Mouse (Mus musculus): Measurements from ENCODE around the gene Lcn12.

Lcn12 gene

DNA sequence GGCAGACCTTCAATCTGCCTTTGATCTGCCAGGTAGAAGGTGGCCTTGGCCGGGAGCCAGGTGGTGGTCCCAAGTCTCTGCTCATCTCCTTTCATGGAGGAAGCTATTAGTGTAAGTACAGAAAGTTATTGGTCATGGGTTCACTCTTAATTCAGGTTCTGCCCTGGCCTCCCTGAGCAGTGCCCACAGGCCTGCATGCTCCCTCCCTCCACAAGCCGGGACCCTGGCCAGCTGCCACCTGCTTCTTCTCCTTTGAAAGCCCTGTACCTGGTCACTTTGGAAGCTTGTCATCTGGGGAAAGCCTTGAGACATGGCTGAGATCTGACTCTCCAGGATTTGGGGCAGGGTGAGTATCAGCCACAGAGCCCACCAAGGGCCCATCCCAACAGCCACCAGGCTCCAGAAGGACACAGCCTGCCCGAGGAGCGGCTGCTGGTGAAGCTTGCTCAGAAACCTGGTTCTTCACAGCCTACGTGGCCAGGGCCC, at the start of gene Lcn12:
TSS of gene Lcn12 (minus strand) at position 436 of the 486 bp plus-strand sequence.
- DNase-seq: peak; percentile 79

DNA sequence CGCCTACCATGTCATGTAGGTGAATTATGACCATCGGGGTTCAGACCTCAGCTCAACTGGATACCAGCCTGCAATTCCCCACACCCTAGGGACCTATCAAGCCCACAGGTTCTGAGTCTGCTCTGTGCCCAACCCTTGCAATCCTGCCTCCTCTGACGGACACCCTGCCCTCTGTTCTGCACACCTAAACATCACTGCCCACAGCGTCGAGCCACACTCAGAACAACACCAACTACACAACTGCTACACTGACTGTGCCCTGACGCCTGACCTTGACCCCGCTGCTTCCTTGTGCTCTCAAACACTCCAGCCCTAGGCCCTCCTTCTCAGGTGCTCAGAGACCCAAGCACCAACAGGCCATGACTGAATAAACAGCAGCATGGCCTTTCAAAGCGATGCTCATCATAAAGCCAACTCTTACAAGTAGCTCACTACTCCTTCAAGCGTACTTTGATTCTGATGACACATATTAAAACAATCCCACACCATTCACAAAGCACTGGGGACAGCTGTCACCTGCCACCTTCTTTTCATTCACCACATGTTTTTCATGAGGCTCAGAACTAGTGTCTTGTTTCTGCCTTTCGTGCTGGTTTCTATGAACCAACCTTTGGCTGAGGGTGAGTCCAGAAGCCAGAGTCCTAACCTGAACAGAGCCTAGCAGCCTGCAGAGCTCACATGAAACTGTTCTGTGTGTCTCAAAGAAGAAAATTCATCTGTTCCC, 48.1 kb upstream of the Lcn12 start:
- DNase-seq: no peak

DNA sequence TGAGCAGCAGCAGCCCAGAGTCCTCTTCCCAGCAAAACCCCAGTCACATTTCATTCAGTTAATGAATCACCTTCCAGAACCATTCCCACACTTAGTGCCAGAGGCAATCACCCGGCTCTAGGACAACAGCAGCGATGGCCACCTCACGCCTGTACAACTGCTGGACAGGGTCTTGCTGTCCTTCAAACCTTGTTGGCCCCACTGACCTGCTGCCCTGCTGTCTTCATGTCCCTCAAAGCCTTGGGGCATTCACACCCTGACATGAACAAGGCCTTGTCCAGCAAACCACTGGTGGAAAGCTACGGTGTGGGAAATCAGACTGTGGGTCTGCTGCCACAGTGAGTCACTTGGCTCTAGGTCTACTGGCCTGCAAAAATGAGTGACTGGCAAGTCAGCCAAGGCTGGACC, 46.8 kb upstream of the Lcn12 start:
- no peak for DNase-seq

- no peak for DNase-seq
Measured at GRCm38 (mm10) chr2:25536531-25536930, 42.8 kb upstream of the Lcn12 start.

GRCm38 (mm10) chr2:25534866-25535182, 41.1 kb upstream of the Lcn12 start:
- no peak for DNase-seq

DNA sequence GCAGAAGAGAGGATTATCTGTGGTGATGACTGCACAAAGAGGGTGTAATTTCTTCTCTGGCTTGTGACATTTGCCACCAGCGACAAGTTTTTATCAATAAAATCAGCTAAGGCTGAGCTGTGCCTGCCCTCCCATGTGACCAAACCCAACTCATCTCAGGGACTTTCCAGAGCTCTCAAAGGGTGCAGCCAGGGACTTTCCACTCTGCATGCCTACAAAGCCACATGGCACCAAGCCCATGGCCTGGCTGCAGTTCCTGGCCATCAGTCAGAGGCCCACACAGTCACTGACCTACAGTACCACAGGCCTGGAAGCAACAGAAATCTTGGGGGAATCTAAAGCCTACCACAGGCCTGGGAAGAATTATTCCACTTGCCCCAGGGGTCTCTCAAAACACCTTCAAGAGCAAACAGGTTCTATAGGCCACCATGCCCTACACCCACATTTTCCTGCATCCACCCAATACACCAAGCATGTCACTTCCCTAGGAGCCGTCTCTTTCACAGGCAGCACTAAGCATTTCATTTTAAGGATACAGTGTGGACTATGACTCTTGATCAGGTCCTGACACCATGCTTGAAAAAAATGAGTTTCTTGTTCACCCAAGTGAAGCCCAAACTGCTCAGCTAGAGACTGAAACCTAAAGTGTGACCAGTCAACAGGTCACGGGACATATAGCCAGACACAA, 40.6 kb upstream of the Lcn12 start:
- peak; percentile 79 for DNase-seq

GRCm38 (mm10) chr2:25533707-25534106, 40.0 kb upstream of the Lcn12 start:
- DNase-seq: no peak

DNA sequence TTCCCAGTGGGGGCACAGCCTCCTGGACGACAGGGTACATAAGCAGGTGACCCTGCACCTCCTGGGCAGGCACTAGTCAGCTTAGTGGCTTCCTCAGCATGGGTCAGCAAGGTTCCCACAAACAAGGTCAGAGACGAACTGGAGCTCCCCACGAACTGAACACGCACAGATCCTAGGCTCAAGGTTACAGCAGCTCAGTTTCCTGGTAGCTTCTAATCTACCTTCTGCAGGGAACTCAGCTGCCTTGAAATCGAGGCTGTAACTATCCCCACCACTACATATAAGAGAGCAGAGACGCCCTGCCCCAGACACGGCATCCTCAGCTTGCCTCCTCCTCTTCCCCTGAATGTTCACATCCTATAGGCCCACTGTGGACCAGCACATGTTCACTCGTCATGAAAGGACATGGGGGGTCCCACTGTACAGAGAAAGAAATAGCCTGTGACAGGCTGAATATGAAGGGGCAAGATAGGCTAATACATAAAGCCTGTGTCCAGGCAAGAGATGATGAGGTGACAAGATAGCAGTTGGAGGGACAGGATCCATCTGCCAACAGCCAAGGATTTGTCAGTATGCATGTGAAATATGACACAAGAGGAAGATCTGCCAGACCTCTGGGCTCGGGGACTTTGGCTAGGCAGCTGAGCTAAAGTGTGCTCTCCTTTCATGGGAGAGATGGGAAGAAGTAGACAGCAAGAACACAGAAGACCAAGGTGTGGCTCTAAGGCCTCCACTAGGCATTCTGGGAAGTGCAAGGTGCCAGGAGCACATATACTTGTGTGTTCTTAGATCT, 33.0 kb upstream of the Lcn12 start:
- DNase-seq: no peak

- DNase-seq: no peak
Measured at GRCm38 (mm10) chr2:25509912-25510311, 16.2 kb upstream of the Lcn12 start.

DNA sequence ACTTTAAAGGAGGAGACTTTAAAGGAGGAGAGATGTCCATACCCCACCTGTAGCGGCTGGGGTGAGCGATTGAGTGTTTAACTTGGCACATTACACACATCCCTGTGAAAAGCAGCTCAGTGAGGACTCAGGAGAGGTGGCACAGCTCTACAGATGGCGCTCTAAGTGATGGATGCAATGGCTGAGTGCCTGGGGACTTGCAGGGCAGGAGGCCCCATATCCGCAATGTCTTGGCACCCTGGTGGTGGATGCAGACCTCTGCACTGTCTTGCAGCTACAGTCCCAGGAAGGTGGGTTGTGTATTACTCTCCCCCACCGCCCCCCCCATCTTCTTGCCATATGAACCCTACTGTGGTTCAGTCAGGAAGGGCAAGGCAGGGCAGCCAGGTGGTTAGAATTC, 13.3 kb upstream of the Lcn12 start:
- no peak for DNase-seq

DNA sequence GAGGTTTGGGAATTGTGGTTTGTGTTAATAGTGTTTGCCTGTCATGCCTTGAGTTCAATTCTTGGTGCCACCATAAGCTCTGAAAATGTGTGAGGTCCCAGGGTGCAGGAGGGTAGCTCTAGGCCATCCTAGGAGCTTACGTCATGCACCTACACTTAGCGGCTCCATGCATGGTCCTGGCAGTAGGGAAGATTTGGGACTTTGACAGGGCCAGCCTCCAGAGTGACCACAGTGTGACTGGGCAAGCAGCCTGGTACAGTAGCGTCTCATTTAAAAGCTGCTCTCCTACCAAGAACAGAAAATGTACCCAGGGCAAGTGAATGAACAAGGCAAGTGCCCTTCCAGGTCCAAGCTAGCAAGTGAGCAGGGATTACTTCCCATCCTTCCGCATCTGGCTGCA, 12.1 kb upstream of the Lcn12 start:
- DNase-seq: peak; percentile 23

DNA sequence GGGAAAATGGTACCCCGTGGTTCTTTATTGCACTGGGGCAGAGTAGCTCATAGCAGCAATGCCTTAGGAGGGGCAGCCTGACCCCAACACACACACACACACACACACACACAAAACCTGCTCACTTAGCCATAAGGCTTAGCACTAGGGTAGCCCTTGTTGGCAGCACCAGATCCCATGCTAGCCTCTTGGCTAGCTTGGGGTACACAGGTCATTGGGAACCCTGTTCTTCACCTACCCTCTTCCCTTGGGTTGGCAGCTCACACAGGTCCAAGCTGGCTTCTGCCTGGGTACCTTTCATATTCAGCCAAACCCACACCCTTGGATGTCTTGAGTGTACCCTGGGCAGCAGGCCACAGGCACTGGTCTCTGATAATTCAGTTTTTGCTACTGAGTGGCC, 11.3 kb upstream of the Lcn12 start:
- DNase-seq: no peak

- no peak for DNase-seq
Measured at GRCm38 (mm10) chr2:25504538-25504937, 10.8 kb upstream of the Lcn12 start.

GRCm38 (mm10) chr2:25502726-25503125, 9.0 kb upstream of the Lcn12 start:
- DNase-seq: no peak

DNA sequence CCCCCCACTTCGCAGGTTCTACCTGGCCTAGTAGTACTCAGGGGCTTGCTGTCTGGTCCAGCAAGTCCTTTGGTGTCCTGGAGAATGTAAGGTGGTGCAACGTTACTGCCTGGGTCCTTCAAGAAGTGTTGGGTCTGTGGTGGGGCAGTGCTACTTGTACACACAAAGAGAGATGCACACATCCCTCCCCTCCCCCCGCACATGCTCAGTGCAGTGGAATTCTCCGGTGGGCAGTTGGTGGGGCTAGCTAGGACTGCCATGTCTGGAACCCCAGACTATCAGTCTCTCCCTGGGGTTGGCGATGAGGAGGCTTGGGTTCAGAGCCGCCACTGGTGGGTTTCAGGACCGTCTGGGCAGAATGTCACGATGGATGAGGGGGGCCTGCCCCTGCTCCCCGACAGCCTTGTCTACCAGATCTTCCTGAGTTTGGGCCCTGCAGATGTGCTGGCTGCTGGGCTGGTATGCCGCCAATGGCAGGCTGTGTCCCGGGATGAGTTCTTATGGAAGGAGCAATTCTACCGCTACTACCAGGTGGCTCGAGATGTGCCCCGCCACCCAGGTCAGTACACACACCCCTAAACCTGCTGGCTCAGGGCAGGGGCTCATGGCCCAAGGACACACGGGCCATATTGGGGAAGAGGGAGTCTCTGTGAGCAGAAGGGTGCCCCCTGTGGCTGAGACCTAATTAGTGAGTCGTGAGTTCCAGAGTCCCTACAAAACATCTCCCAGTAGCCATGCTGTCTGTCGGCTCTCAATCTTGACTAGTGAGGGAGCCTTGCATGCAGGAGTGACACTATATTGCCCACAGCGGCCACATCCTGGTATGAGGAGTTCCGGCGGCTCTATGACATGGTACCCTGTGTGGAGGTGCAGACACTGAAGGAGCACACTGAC, 8.1 kb upstream of the Lcn12 start, which contains the start of gene C8g:
TSS of gene C8g (minus strand) at position 127 of the 894 bp plus-strand sequence.
- DNase-seq: peak; percentile 52

- peak; percentile 81 for DNase-seq
Measured at GRCm38 (mm10) chr2:25500576-25501405, 7.1 kb upstream of the Lcn12 start, which contains the start of gene Fbxw5. Fbxw5 (plus strand) TSS chr2:25500750.

GRCm38 (mm10) chr2:25500071-25500575, 6.4 kb upstream of the Lcn12 start:
- DNase-seq: no peak

GRCm38 (mm10) chr2:25498622-25499478, 5.1 kb upstream of the Lcn12 start:
- DNase-seq: peak; percentile 25

- peak; percentile 34 for DNase-seq
Measured at GRCm38 (mm10) chr2:25497846-25498575, 4.3 kb upstream of the Lcn12 start.

DNA sequence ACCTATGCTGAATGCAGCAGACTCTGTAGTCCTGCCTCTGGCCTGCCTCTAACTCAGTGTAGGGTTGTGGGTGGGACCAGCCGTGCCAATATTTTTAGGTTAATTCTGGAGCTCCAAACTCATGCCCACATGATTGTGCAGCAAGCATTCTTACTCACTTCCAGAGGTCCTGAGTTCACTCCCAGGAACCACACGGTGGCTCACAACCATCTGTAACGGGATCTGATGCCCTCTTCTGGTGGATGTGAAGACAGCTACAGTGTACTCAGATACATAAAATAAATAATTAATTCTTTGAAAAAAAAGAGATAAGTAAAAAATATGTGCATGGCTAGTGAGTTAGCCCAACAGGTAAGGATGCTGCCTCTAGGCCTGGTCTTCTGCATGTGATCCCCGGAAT, 2.8 kb upstream of the Lcn12 start:
- DNase-seq: peak; percentile 54

Measured in cerebellum, adult 8-10 months (tissue).